Mouse (Mus musculus) mouse embryonic stem cell (cell line): ENCODE data around the gene Hhipl2.

Source experiments
- in situ Hi-C, 2 experiments: fragments of 300-500 bp; cut with MboI; formaldehyde crosslinking; loops; 1 replicate in 1 of 2; 3 replicates in 1 of 2; pipeline ENCODE4 v1.14.3; 2019 to 2020; ENCODE audit warnings: low sequenced_read_pairs in 2 of 2, low pct_unique_long_range_greater_than_20kb in 1 of 2, mixed read lengths in 1 of 2; ENCODE audit not compliant: unreplicated experiment in 1 of 2

The Hhipl2 gene

GRCm38 (mm10) chr1:183442015-183442774 is 24.2 kb downstream of the Hhipl2 start:
- in situ Hi-C loops: no loop called here

GRCm38 (mm10) chr1:183453066-183453465 is 35.1 kb downstream of the Hhipl2 start:
- in situ Hi-C loops: no loop called here
